Mouse (Mus musculus) neural tube, embryonic 10.5 days (tissue): Measurements from ENCODE around the gene Gpr87.

Experiments
- DNase-seq: peaks from one replicate; pipeline ENCODE4 v3.0.0-alpha.2; 2017; ENCODE audit warnings: low spot score; ENCODE audit errors: extremely low spot score

Gpr87 gene

GRCm38 (mm10) chr3:59140115-59140514 is 54.8 kb downstream of the Gpr87 start:
- DNase-seq: no peak

GRCm38 (mm10) chr3:59139651-59140051 is 55.3 kb downstream of the Gpr87 start:
- no peak for DNase-seq

GRCm38 (mm10) chr3:59138946-59139468 is 55.9 kb downstream of the Gpr87 start:
- DNase-seq: no peak

- DNase-seq: no peak
Observed at GRCm38 (mm10) chr3:59135911-59136653, 58.8 kb downstream of the Gpr87 start.

- DNase-seq: no peak
Observed at GRCm38 (mm10) chr3:59133189-59133588, 61.7 kb downstream of the Gpr87 start.

GRCm38 (mm10) chr3:59131966-59132365 is 62.9 kb downstream of the Gpr87 start:
- DNase-seq: no peak

- DNase-seq: no peak
Observed at GRCm38 (mm10) chr3:59131081-59131480, 63.8 kb downstream of the Gpr87 start.

GRCm38 (mm10) chr3:59130431-59130830 is 64.5 kb downstream of the Gpr87 start:
- DNase-seq: no peak

GRCm38 (mm10) chr3:59129547-59129946 is 65.4 kb downstream of the Gpr87 start:
- no peak for DNase-seq
